Mouse (Mus musculus) monocyte, adult 2 months (primary cell): ENCODE results near the gene Ces1a.

ENCODE experiments used
- DNase-seq, 2 experiments: peaks; one replicate each; pipeline ENCODE4 v3.0.0; 2022; ENCODE audit warnings: low spot score in 2 of 2, low read depth in 1 of 2

Gene Ces1a

DNA sequence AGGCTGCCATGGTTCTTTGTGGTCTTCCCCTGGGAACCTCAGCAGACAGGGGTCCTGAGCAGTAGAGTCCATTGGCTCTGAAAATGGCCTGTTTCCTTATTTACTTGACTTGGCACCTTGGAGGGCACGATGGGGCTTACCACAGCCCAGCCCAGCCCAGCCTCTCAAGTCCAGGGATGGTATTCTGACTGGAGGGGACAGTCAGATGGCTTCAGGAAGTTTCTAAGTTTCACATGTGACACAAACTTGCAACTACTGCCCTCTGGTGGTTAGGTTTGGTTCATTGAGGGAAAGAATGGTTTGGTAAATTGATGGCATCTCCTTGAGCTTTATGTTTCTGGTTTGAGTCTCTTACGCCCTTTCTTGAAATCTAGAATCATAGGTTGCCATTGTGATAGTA, 49.4 kb downstream of the Ces1a start:
- peak in 1 of 2 experiments; percentile 9 for DNase-seq

DNA sequence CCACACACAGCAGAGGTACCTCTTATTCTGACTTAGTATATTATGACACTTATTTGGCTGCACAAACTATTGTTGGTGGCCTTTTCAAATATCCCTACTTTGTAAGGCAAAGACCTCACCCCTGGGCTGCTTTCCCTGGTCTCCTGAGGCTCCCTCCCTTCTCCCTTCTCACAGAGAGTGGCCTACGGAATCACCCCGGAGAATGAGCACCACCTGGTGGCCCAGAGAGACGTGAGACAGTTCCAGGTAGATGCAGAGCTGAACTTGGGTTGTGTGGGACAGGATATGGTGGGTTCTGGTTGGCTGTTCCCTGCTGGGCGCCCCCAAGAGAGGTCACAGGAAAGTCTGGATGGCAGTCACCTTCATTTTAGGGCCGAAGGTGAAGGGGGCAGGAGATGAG, 51.2 kb downstream of the Ces1a start:
- DNase-seq = no peak

DNA sequence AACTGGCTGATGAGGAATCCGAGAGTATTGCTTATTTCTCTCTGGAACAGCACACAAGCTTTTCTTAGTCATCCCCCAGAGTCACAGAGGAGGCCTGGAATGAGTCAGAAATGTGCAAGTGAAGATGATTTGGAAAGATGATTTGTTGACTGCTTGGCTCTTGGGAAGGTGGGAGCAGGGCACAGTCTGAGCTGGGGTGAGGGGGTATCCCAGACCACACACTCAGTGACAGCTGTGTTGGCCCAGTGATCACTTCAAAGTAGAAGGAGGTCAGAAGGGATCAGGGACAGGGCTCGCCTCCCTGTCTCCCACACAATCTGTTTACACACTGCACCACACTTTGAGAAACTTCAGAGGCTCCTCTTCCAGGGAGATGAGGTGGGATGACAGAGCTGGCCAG, 63.6 kb downstream of the Ces1a start:
- DNase-seq = no peak

DNA sequence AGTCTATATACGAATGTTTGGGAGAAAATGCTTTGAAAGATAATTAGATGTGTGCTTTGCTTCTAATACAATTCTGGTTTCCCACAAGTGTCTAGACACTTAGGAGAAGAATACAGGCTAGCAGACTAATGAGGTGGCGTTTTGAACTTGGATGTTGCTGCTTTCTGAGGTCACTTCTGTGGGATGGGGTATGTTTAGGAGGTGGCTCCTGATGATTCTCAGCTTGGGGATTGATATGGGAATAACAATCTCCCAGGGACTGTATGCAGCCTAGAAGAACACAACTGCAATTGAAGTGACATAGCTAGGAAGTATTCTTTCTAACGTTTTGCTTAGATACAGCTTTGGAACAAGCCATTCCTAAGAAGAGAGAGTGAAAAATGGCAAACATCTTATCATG, 65.5 kb downstream of the Ces1a start:
- no peak for DNase-seq

DNA sequence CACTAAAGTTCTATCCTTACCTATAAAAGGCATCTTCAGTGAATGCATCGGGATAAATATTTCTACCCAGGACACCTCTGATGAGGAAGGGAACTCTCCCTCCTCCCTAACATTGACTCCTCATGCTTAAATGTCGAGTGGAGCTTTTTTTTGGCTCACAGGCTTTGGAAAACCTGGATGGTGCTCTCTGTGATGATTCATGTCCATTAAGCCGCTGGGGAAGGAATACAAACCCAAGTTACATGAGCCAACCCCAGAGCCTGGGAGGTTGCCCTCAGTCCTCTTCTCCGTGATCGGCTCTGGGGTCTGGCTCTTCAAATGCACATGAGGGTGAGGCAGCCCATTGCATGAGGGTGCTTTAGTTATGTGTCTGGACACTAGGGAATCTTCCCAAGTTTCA, 71.3 kb downstream of the Ces1a start:
- no peak for DNase-seq

DNA sequence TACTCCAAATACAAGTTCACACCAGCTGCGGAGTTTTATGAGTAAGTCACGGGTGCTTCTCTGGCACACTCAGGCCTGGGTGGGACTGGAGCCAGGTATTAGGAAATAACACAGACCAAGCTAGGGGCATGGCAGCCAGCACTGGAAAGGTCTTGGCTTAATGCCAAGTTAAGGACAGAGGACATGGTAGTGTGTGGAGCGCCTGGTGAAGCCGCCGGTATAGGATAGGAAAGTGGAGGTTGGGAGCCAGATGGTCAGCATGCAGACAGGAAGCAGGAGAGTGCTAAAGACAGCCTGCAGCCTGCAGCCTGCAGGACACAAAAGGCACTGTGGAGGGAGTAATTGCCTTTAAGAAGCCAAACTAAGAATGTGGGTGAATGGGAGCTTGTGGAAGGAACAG, 75.0 kb downstream of the Ces1a start:
- DNase-seq = no peak
